In the genomic region with DNA sequence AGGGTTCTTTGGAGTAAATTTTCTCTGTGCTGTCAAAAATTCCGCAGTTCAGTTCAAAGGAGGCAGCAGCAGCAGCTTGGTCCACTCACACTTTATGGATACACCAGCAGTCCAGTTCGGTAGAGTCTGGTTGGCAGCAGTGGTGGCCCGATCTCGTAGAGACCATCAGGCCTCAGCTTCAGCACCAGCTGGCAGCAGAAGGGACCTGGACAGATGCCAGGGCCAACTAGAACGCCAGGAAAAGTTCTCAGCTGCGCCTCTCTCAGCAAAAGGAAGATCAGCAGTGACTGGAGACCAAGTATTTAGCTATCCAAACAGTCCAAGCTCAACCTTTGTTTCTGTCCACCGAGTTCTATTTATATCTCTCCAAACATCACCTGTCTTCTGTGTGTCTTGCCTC, we compare ENCODE assay signal across 8 mouse cellular contexts.
DNase-seq lines count a peak whose midpoint lies in the region.

No protein-coding gene starts in this region.

- DNase-seq in adrenal gland, postnatal 25 days: peak; percentile 16
- no peak for DNase-seq in adrenal gland, adult 18-20 months (ENCODE audit: low spot score in 2 of 2)
- DNase-seq in left cerebral cortex, adult 18-20 months (ENCODE audit: low spot score in 2 of 2): peak; percentile 15 to 21
- DNase-seq in left cerebral cortex, adult 11 months (ENCODE audit: low spot score): no peak
- DNase-seq in gastrocnemius, postnatal 14 days: peak; percentile 39
- peak; percentile 55 for DNase-seq in lung, postnatal 14 days
- no peak for DNase-seq in thymus, postnatal 36 days
- DNase-seq in neural tube, embryonic 10.5 days (ENCODE audit: extremely low spot score, low spot score): no peak

- intact Hi-C loops in gastrocnemius, postnatal 14 days (cut with DNase I; ENCODE audit: low total_unique reads): loop anchor here (10.0 kb wide), 1 partner anchor 768 kb away; no protein-coding TSS in a partner anchor

Comparison
In these comparisons a context has a peak if more than half of its experiments do, and no peak if none do; other contexts are left out.
1. DNase-seq: peak in adrenal gland, postnatal 25 days (single experiment), left cerebral cortex, adult 18-20 months (2 of 2), gastrocnemius, postnatal 14 days (single experiment) and lung, postnatal 14 days (single experiment); none in adrenal gland, adult 18-20 months (0 of 2), left cerebral cortex, adult 11 months (single experiment), thymus, postnatal 36 days (0 of 2) and neural tube, embryonic 10.5 days (single experiment).